Mouse (Mus musculus): Measurements from ENCODE around the gene Lamc1.

DNA sequence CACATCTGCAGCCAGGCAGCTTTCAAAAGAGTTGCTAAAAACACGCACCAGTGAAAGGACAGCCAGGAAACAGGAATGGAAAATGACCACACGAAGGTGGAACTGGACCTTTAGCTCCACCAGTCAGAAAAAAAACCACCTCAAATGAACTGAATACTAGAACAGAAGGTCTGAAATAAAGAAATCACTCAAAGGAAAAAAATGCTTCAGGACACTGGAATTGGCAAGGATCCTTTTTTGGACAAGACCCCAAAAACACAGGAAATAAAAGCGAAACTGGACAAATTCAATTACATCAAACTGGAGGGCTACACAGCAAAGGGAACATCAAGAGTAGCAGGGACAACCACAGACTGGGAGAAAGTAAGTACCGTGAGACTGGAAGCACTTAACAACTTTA lies 97.0 kb downstream of the Lamc1 start:
- TF ChIP-seq POLR2A (IDR thresholded peaks at IDR 0.05; ENCODE audit: borderline replicate concordance, extremely low read depth, low read depth, low read length) (no peak), CTCF (IDR thresholded peaks at IDR 0.05; ENCODE audit: insufficient read depth, low read length) (no peak)
